Mouse (Mus musculus) CH12.LX (cell line): ENCODE results near the gene Ugt1a6b.

Experiments used
- CTCF ChIP-seq, 2 experiments: IDR thresholded peaks in 1 of 2; conservative IDR thresholded peaks in 1 of 2; 2 replicates each; pipeline ENCODE4 v1.5.1; 2011 to 2012; ENCODE audit warnings: low read depth in 2 of 2, low read length in 2 of 2, improper control_type of control experiment in 1 of 2, inconsistent platforms in 1 of 2, mild to moderate bottlenecking in 1 of 2, moderate library complexity in 1 of 2
- EP300 ChIP-seq: IDR thresholded peaks from 2 replicates; pipeline ENCODE4 v1.6.1; 2011; ENCODE audit warnings: low read length, improper control_type of control experiment
- JUND ChIP-seq: conservative IDR thresholded peaks from 2 replicates; pipeline ENCODE4 v1.6.1; 2011; ENCODE audit warnings: low read depth, low read length, improper control_type of control experiment
- MAZ ChIP-seq: IDR thresholded peaks from 2 replicates; pipeline ENCODE4 v1.6.1; 2012; ENCODE audit warnings: low read depth, mild to moderate bottlenecking, inconsistent platforms, low read length, improper control_type of control experiment, moderate library complexity
- MXI1 ChIP-seq: IDR thresholded peaks from 2 replicates; pipeline ENCODE4 v1.6.1; 2011; ENCODE audit warnings: mild to moderate bottlenecking, low read depth, low read length, improper control_type of control experiment
- POLR2A ChIP-seq: IDR thresholded peaks from 2 replicates; pipeline ENCODE4 v1.6.1; 2011; ENCODE audit warnings: low read depth, mild to moderate bottlenecking, improper control_type of control experiment, low read length
- RCOR1 ChIP-seq: conservative IDR thresholded peaks from 2 replicates; pipeline ENCODE4 v1.6.1; 2012; ENCODE audit warnings: low read depth, mild to moderate bottlenecking, inconsistent platforms, low read length, improper control_type of control experiment
- SMC3 ChIP-seq: IDR thresholded peaks from 2 replicates; pipeline ENCODE4 v1.6.1; 2011; ENCODE audit warnings: low read depth, low read length, improper control_type of control experiment
- TBP ChIP-seq: conservative IDR thresholded peaks from 2 replicates; pipeline ENCODE4 v1.6.1; 2011; ENCODE audit warnings: low read depth, low read length, improper control_type of control experiment
- TCF12 ChIP-seq: IDR thresholded peaks from 2 replicates; pipeline ENCODE4 v1.6.1; 2014; ENCODE audit warnings: low read depth, mild to moderate bottlenecking, inconsistent platforms, low read length, improper control_type of control experiment
- USF1 ChIP-seq: IDR thresholded peaks from 2 replicates; pipeline ENCODE4 v1.6.1; 2014; ENCODE audit warnings: low read depth, mild to moderate bottlenecking, inconsistent platforms, low read length, improper control_type of control experiment
- USF2 ChIP-seq: conservative IDR thresholded peaks from 2 replicates; pipeline ENCODE4 v1.6.1; 2011; ENCODE audit warnings: low read depth, low read length, improper control_type of control experiment
- ZNF384 ChIP-seq: IDR thresholded peaks from 2 replicates; pipeline ENCODE4 v1.6.1; 2012; ENCODE audit warnings: low read depth, low read length, improper control_type of control experiment, inconsistent platforms

DNA sequence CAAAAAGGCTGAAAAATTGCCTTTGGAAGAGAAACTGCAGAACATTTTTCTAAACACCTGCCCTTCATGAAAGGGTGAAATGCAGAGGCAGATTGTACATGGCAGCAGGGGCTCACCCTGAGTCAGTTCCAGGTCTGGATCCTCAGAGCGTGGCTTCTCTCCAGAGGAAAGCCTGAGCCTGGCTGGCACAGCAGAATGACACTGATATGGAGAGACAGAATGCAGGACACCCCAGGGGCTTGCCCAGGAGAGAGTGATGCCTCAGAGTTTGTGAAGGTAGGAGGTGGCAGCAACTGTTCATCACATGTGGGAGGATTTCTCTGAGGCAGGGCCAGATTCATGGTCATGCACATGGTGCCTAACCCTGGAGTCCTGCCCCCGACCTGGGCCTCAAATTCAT, 96.9 kb downstream of the Ugt1a6b start:
- no peak for TF ChIP-seq EP300
- no peak for TF ChIP-seq CTCF (conservative IDR thresholded peaks at IDR 0.05 in 1 of 2, IDR thresholded peaks at IDR 0.05 in 1 of 2; ENCODE audit: low read depth in 2 of 2, low read length in 2 of 2)
- no peak for TF ChIP-seq MXI1
- no peak for TF ChIP-seq USF1
- no peak for TF ChIP-seq MAZ
- no peak for TF ChIP-seq RCOR1
- TF ChIP-seq POLR2A: no peak
- no peak for TF ChIP-seq ZNF384
- TF ChIP-seq USF2: no peak
- no peak for TF ChIP-seq SMC3
- no peak for TF ChIP-seq TBP
- no peak for TF ChIP-seq TCF12
- no peak for TF ChIP-seq JUND
